8 mouse cellular contexts compared by ENCODE assay signal in genomic region chr1:170884978-170885561, GRCm38 (mm10). TPM values are rescaled to one million over a fixed set of nuclear protein-coding genes. Genes with fewer than 3 reads are reported as not detected.
DNase-seq lines count a peak whose midpoint lies in the region; ATAC-seq and TF ChIP-seq lines count a peak whose summit lies in the region.

Gene Gm26620 (plus strand): TSS chr1:170885065.
Gene Dusp12 (minus strand): TSS chr1:170885540.

- peak within 1 kb of the TSS; percentile 77 for H3K4me2 ChIP-seq in hindbrain, embryonic 11.5 days (replicated peaks; ENCODE audit: low read depth, low read length)

- peak; percentile 96 for TF ChIP-seq CTCF in Patski (IDR thresholded peaks at IDR 0.05)

- peak within 1 kb of the TSS; percentile 87 for H3K9ac ChIP-seq in hindbrain, embryonic 11.5 days (ENCODE audit: low read depth, low read length)

- WGBS in hindbrain, embryonic 11.5 days = under 1% methylated on average over 37 of the region's 46 CpGs

- H3K9me3 ChIP-seq in hindbrain, embryonic 11.5 days (ENCODE audit: control insufficient read depth, low read length) = no peaks in the 10 kb centered on the region

- CTCF ChIA-PET in Patski (lab: Charles Lee) = interaction anchor here (1.1 to 1.2 kb wide), 3 partner anchors 10 to 23 kb away, joined by 4 to 9 read pairs (median 4); no protein-coding TSS in a partner anchor

- no peaks in the 10 kb centered on the region for H3K4me1 ChIP-seq in hindbrain, embryonic 11.5 days (replicated peaks; ENCODE audit: control insufficient read depth, insufficient read depth, low read length)

- H3K27me3 ChIP-seq in Patski = no peaks in the 10 kb centered on the region
- H3K27me3 ChIP-seq in hindbrain, embryonic 11.5 days (ENCODE audit: control insufficient read depth, insufficient read depth, low read length) = no peaks in the 10 kb centered on the region

- DNase-seq in Patski (ENCODE audit: low read depth, low spot score) = no peak
- peak; percentile 88 to 89 for DNase-seq in cerebellum, postnatal 14 days
- DNase-seq in frontal cortex, postnatal 10 days (ENCODE audit: low spot score in 2 of 2) = peak; percentile 80 to 84
- peak; percentile 89 for DNase-seq in hindbrain, embryonic 11.5 days (ENCODE audit: low spot score)
- DNase-seq in layer of hippocampus, postnatal 14 days (ENCODE audit: low spot score in 2 of 2) = peak; percentile 80 to 92
- peak; percentile 89 for DNase-seq in lung, postnatal 10 days
- DNase-seq in ovary, postnatal 14 days (ENCODE audit: low spot score) = peak; percentile 69
- DNase-seq in thymus, postnatal 10 days (ENCODE audit: low spot score in 2 of 2) = peak; percentile 71 to 79

- peak within 1 kb of the TSS; percentile 96 for H3K4me3 ChIP-seq in hindbrain, embryonic 11.5 days (ENCODE audit: low read depth, low read length)

- peak within 1 kb of the TSS; percentile 70 for H3K27ac ChIP-seq in hindbrain, embryonic 11.5 days (ENCODE audit: low read depth, low read length)

- no peaks in the 10 kb centered on the region for H3K36me3 ChIP-seq in hindbrain, embryonic 11.5 days (ENCODE audit: control insufficient read depth, insufficient read depth, low read length)

- ATAC-seq in Patski = peak; percentile 99
- peak; percentile 90 for ATAC-seq in hindbrain, embryonic 11.5 days (ENCODE audit: low FRiP score)

- in situ Hi-C loops in Patski (cut with MboI; ENCODE audit: low pct_unique_long_range_greater_than_20kb) = loop anchor here (25.0 kb wide), 1 partner anchor 377 kb away; the partner anchor contains the start of genes Adamts4, B4galt3 and Ndufs2

- POLR2A ChIA-PET in Patski (lab: Charles Lee) = no interaction called here

RNA-seq across cellular contexts. Expression of gene Gm26620, which starts in this region (rescaled TPM):
- 0.26 TPM for polyA plus RNA-seq in Patski (2021)
- not detected in 2 replicates for polyA plus RNA-seq in hindbrain, embryonic 11.5 days (2014; fragmentation: Nextera tagmentation; extraction: Ambion mirVana)
- total RNA-seq in layer of hippocampus, postnatal 14 days (2021) = 1 to 10 TPM in 1 of 2 experiments, under 1 TPM in 1; 0.85 to 1.1 TPM

RNA-seq across cellular contexts. Expression of gene Dusp12, which starts in this region (rescaled TPM):
- polyA plus RNA-seq in Patski (2021) = 27.3 TPM
- polyA plus RNA-seq in hindbrain, embryonic 11.5 days (2014; fragmentation: Nextera tagmentation; extraction: Ambion mirVana) = 33.2 and 36.6 TPM in 2 replicates
- 10 to 100 TPM; 12.5 to 18.2 TPM for total RNA-seq in layer of hippocampus, postnatal 14 days (2021)
